In genomic region chr15:12084164-12084563, GRCm38 (mm10) we compare ENCODE assay signal across 9 mouse cellular contexts. TPM values are rescaled to one million over a fixed set of nuclear protein-coding genes. Genes with fewer than 3 reads are reported as not detected.
DNase-seq lines count a peak whose midpoint lies in the region; ATAC-seq and TF ChIP-seq lines count a peak whose summit lies in the region.
"Had no signal": no experiment of that assay in that cellular context is flagged by ENCODE, and none has a peak within 500 bp of the region (broad histone marks: within the 10 kb centered on the region; RNA-seq: fewer than 3 reads in every experiment).

No protein-coding gene starts in this region.

- no peak overlapping the region for H3K27ac ChIP-seq in forebrain, embryonic 15.5 days (replicated peaks)
- no peak overlapping the region for H3K27ac ChIP-seq in forebrain, embryonic 12.5 days
- no peak overlapping the region for H3K27ac ChIP-seq in lung, postnatal 0 days (ENCODE audit: low read length)
- H3K27ac ChIP-seq in intestine, embryonic 15.5 days, result peak overlapping the region; percentile 67; the same call in 1 of the 2 replicates
- no peak overlapping the region for H3K27ac ChIP-seq in stomach, postnatal 0 days (replicated peaks)
- no peak overlapping the region for H3K27ac ChIP-seq in thymus, adult 2 months (ENCODE audit: control insufficient read depth, insufficient read depth, low read length)
- H3K27ac ChIP-seq: midbrain, embryonic 12.5 days had no signal

- H3K4me3 ChIP-seq in forebrain, embryonic 15.5 days, result no peak overlapping the region
- H3K4me3 ChIP-seq in forebrain, embryonic 12.5 days (replicated peaks), result no peak overlapping the region
- H3K4me3 ChIP-seq in lung, postnatal 0 days (ENCODE audit: low read depth, low read length), result no peak overlapping the region
- H3K4me3 ChIP-seq in intestine, embryonic 15.5 days (replicated peaks), result no peak overlapping the region
- H3K4me3 ChIP-seq in stomach, postnatal 0 days (ENCODE audit: low read depth, low read length), result no peak overlapping the region
- no peak overlapping the region for H3K4me3 ChIP-seq in thymus, adult 2 months (ENCODE audit: control insufficient read depth, insufficient read depth, low read length)
- H3K4me3 ChIP-seq: midbrain, embryonic 12.5 days had no signal

- 55% methylated on average over 6 of the region's 6 CpGs for WGBS in forebrain, embryonic 15.5 days
- whole genome bisulfite sequencing in forebrain, embryonic 12.5 days, result 81% methylated on average over 6 of the region's 6 CpGs
- whole genome bisulfite sequencing in lung, postnatal 0 days, result 44% methylated on average over 6 of the region's 6 CpGs
- 31% methylated on average over 6 of the region's 6 CpGs for WGBS in intestine, embryonic 15.5 days
- WGBS in stomach, postnatal 0 days, result 34% methylated on average over 6 of the region's 6 CpGs
- 86% methylated on average over 6 of the region's 6 CpGs for WGBS in thymus, adult 2 months

- ATAC-seq in forebrain, embryonic 15.5 days (replicated peaks), result peak; percentile 72
- ATAC-seq in forebrain, embryonic 12.5 days (ENCODE audit: low FRiP score), result no peak
- peak; percentile 54; the same call in 1 of the 2 replicates for ATAC-seq in lung, postnatal 0 days
- peak; percentile 93 for ATAC-seq in intestine, embryonic 15.5 days
- ATAC-seq in stomach, postnatal 0 days (ENCODE audit: low FRiP score, low TSS enrichment), result peak; percentile 71; the same call in 1 of the 2 replicates
- ATAC-seq in monocyte, adult 5-6 weeks (replicated peaks; ENCODE audit: insufficient number of reproducible peaks, low FRiP score, low TSS enrichment, poor library complexity, severe bottlenecking), result no peak

- H3K36me3 ChIP-seq in forebrain, embryonic 15.5 days, result no peaks in the 10 kb centered on the region
- H3K36me3 ChIP-seq in forebrain, embryonic 12.5 days (replicated peaks), result no peaks in the 10 kb centered on the region
- no peaks in the 10 kb centered on the region for H3K36me3 ChIP-seq in lung, postnatal 0 days (ENCODE audit: insufficient read depth, low read length)
- no peaks in the 10 kb centered on the region for H3K36me3 ChIP-seq in intestine, embryonic 15.5 days
- H3K36me3 ChIP-seq in stomach, postnatal 0 days (ENCODE audit: control insufficient read depth, insufficient read depth, low read length), result no peaks in the 10 kb centered on the region
- no peaks in the 10 kb centered on the region for H3K36me3 ChIP-seq in thymus, adult 2 months (ENCODE audit: control insufficient read depth, insufficient read depth, low read length)
- H3K36me3 ChIP-seq: midbrain, embryonic 12.5 days had no signal

- H3K9me3 ChIP-seq in forebrain, embryonic 15.5 days, result no peaks in the 10 kb centered on the region
- H3K9me3 ChIP-seq in forebrain, embryonic 12.5 days, result no peaks in the 10 kb centered on the region
- no peaks in the 10 kb centered on the region for H3K9me3 ChIP-seq in lung, postnatal 0 days (ENCODE audit: low read length)
- no peaks in the 10 kb centered on the region for H3K9me3 ChIP-seq in intestine, embryonic 15.5 days
- H3K9me3 ChIP-seq in stomach, postnatal 0 days (ENCODE audit: control insufficient read depth, low read length), result no peaks in the 10 kb centered on the region
- H3K9me3 ChIP-seq: midbrain, embryonic 12.5 days had no signal

- peaks cover 7% of the 10 kb centered on the region; the same call in 1 of the 2 replicates for H3K4me1 ChIP-seq in forebrain, embryonic 15.5 days
- no peaks in the 10 kb centered on the region for H3K4me1 ChIP-seq in forebrain, embryonic 12.5 days
- no peaks in the 10 kb centered on the region for H3K4me1 ChIP-seq in lung, postnatal 0 days (ENCODE audit: insufficient read depth, low read depth, low read length)
- H3K4me1 ChIP-seq in intestine, embryonic 15.5 days (replicated peaks), result no peaks in the 10 kb centered on the region
- H3K4me1 ChIP-seq in stomach, postnatal 0 days (replicated peaks; ENCODE audit: control insufficient read depth, insufficient read depth), result no peaks in the 10 kb centered on the region
- no peaks in the 10 kb centered on the region for H3K4me1 ChIP-seq in thymus, adult 2 months (replicated peaks; ENCODE audit: control insufficient read depth, insufficient read depth, low read length)
- H3K4me1 ChIP-seq: midbrain, embryonic 12.5 days had no signal

- H3K9ac ChIP-seq in forebrain, embryonic 15.5 days (replicated peaks), result no peak overlapping the region
- H3K9ac ChIP-seq in forebrain, embryonic 12.5 days, result no peak overlapping the region
- no peak overlapping the region for H3K9ac ChIP-seq in lung, postnatal 0 days (replicated peaks; ENCODE audit: low read depth)
- H3K9ac ChIP-seq in intestine, embryonic 15.5 days, result no peak overlapping the region
- no peak overlapping the region for H3K9ac ChIP-seq in stomach, postnatal 0 days (ENCODE audit: low read length)
- H3K9ac ChIP-seq: midbrain, embryonic 12.5 days had no signal

- DNase-seq in lung, postnatal 0 days (ENCODE audit: low spot score), result peak; percentile 37
- DNase-seq in lung, postnatal 36 days, result no peak
- DNase-seq in stomach, postnatal 0 days (ENCODE audit: low spot score), result peak; percentile 21
- no peak for DNase-seq in thymus, adult 2 months

- no peak for TF ChIP-seq EP300 in lung, postnatal 0 days (IDR thresholded peaks at IDR 0.05)
- TF ChIP-seq EP300 in stomach, postnatal 0 days (optimal IDR thresholded peaks at IDR 0.05), result no peak

- H3K27me3 ChIP-seq in forebrain, embryonic 15.5 days, result no peaks in the 10 kb centered on the region
- no peaks in the 10 kb centered on the region for H3K27me3 ChIP-seq in forebrain, embryonic 12.5 days
- no peaks in the 10 kb centered on the region for H3K27me3 ChIP-seq in lung, postnatal 0 days (replicated peaks; ENCODE audit: insufficient read depth, low read length)
- H3K27me3 ChIP-seq in intestine, embryonic 15.5 days (replicated peaks), result no peaks in the 10 kb centered on the region
- no peaks in the 10 kb centered on the region for H3K27me3 ChIP-seq in stomach, postnatal 0 days (ENCODE audit: control insufficient read depth, insufficient read depth, low read length)
- no peaks in the 10 kb centered on the region for H3K27me3 ChIP-seq in thymus, adult 2 months (ENCODE audit: control insufficient read depth, insufficient read depth, low read length)
- H3K27me3 ChIP-seq: midbrain, embryonic 12.5 days had no signal

- H3K4me2 ChIP-seq in forebrain, embryonic 15.5 days (replicated peaks), result no peak overlapping the region
- no peak overlapping the region for H3K4me2 ChIP-seq in forebrain, embryonic 12.5 days
- no peak overlapping the region for H3K4me2 ChIP-seq in lung, postnatal 0 days (replicated peaks; ENCODE audit: low read depth, low read length)
- H3K4me2 ChIP-seq in intestine, embryonic 15.5 days (replicated peaks), result no peak overlapping the region
- H3K4me2 ChIP-seq in stomach, postnatal 0 days (replicated peaks; ENCODE audit: low read depth), result no peak overlapping the region
- H3K4me2 ChIP-seq: midbrain, embryonic 12.5 days had no signal

- no peak for TF ChIP-seq CTCF in lung, postnatal 0 days (IDR thresholded peaks at IDR 0.05)
- no peak for TF ChIP-seq CTCF in stomach, postnatal 0 days (IDR thresholded peaks at IDR 0.05; ENCODE audit: low read depth)
- no peak for TF ChIP-seq CTCF in thymus, adult 2 months (IDR thresholded peaks at IDR 0.05; ENCODE audit: borderline replicate concordance, control insufficient read depth, extremely low read depth, insufficient read depth, low read length, poor library complexity)

- no peak for TF ChIP-seq POLR2A in thymus, adult 2 months (IDR thresholded peaks at IDR 0.05; ENCODE audit: control insufficient read depth, extremely low read depth, insufficient read depth, low read length, poor library complexity)

RNA-seq across cellular contexts. Expression of gene Zfr, which starts 33.5 kb away (rescaled TPM):
- polyA plus RNA-seq in forebrain, embryonic 15.5 days (2015; fragmentation: Nextera tagmentation; extraction: Ambion mirVana), result 124 and 125 TPM in 2 replicates
- 117 and 131 TPM in 2 replicates for polyA plus RNA-seq in forebrain, embryonic 12.5 days (2016; fragmentation: Nextera tagmentation; extraction: Ambion mirVana)
- 91.9 and 102 TPM in 2 replicates for polyA plus RNA-seq in lung, postnatal 0 days (2015; fragmentation: Nextera tagmentation; extraction: Ambion mirVana)
- polyA plus RNA-seq in intestine, embryonic 15.5 days (2015; fragmentation: Nextera tagmentation; extraction: Ambion mirVana), result 94.3 and 95.4 TPM in 2 replicates
- polyA plus RNA-seq in stomach, postnatal 0 days (2015; fragmentation: Nextera tagmentation; extraction: Ambion mirVana), result 40.5 and 52.9 TPM in 2 replicates
- polyA plus RNA-seq in thymus, adult 2 months (2012; rRNA removed), result 218 and 232 TPM in 2 replicates
- 49.0 to 97.9 TPM (median 69.7 TPM) in 3 replicates for total RNA-seq in monocyte, adult 5-6 weeks (2017)

Comparison
In these comparisons a context has a peak if more than half of its experiments do, and no peak if none do; other contexts are left out.
1. ATAC-seq: peak in forebrain, embryonic 15.5 days (single experiment), lung, postnatal 0 days (single experiment), intestine, embryonic 15.5 days (single experiment) and stomach, postnatal 0 days (single experiment); none in forebrain, embryonic 12.5 days (single experiment) and monocyte, adult 5-6 weeks (single experiment).
2. DNase-seq: peak in lung, postnatal 0 days (single experiment) and stomach, postnatal 0 days (single experiment); none in lung, postnatal 36 days (single experiment) and thymus, adult 2 months (single experiment).